Mouse (Mus musculus): Measurements from ENCODE around the gene Grb7.

Grb7 gene

GRCm38 (mm10) chr11:98445238-98445637, 956 bp upstream of the Grb7 start:
- DNase-seq (ENCODE audit: low read depth, low spot score) = no peak

GRCm38 (mm10) chr11:98445679-98446078, 515 bp upstream of the Grb7 start:
- peak; percentile 29 for DNase-seq (ENCODE audit: low read depth, low spot score)

GRCm38 (mm10) chr11:98446562-98447474, 624 bp downstream of the Grb7 start:
- DNase-seq (ENCODE audit: low read depth, low spot score) = peak; percentile 85

- no peak for DNase-seq (ENCODE audit: low read depth, low spot score)
Measured at GRCm38 (mm10) chr11:98447475-98447834, 1.3 kb downstream of the Grb7 start.

GRCm38 (mm10) chr11:98448191-98448790, 2.1 kb downstream of the Grb7 start:
- no peak for DNase-seq (ENCODE audit: low read depth, low spot score)

- no peak for DNase-seq (ENCODE audit: low read depth, low spot score)
Measured at GRCm38 (mm10) chr11:98449419-98449818, 3.2 kb downstream of the Grb7 start.

GRCm38 (mm10) chr11:98449921-98450771, 4.0 kb downstream of the Grb7 start:
- no peak for DNase-seq (ENCODE audit: low read depth, low spot score)

- no peak for DNase-seq (ENCODE audit: low read depth, low spot score)
Measured at GRCm38 (mm10) chr11:98455484-98455883, 9.3 kb downstream of the Grb7 start.

- no peak for DNase-seq (ENCODE audit: low read depth, low spot score)
Measured at GRCm38 (mm10) chr11:98456545-98456944, 10.4 kb downstream of the Grb7 start.

GRCm38 (mm10) chr11:98456945-98457344, 10.8 kb downstream of the Grb7 start:
- DNase-seq (ENCODE audit: low read depth, low spot score) = peak; percentile 38

GRCm38 (mm10) chr11:98457367-98458120, 11.3 kb downstream of the Grb7 start:
- DNase-seq (ENCODE audit: low read depth, low spot score) = peak; percentile 90

GRCm38 (mm10) chr11:98458121-98458990, 12.2 kb downstream of the Grb7 start:
- no peak for DNase-seq (ENCODE audit: low read depth, low spot score)

GRCm38 (mm10) chr11:98459071-98459741, 13.0 kb downstream of the Grb7 start:
- no peak for DNase-seq (ENCODE audit: low read depth, low spot score)

- DNase-seq (ENCODE audit: low read depth, low spot score) = no peak
Measured at GRCm38 (mm10) chr11:98459860-98460259, 13.7 kb downstream of the Grb7 start.

- no peak for DNase-seq (ENCODE audit: low read depth, low spot score)
Measured at GRCm38 (mm10) chr11:98461109-98461720, 15.0 kb downstream of the Grb7 start.

- no peak for DNase-seq (ENCODE audit: low read depth, low spot score)
Measured at GRCm38 (mm10) chr11:98462255-98462654, 16.1 kb downstream of the Grb7 start.

- no peak for DNase-seq (ENCODE audit: low read depth, low spot score)
Measured at GRCm38 (mm10) chr11:98463911-98464310, 17.7 kb downstream of the Grb7 start.

GRCm38 (mm10) chr11:98464516-98464915, 18.3 kb downstream of the Grb7 start:
- DNase-seq (ENCODE audit: low read depth, low spot score) = no peak
